Mouse (Mus musculus) brown adipose tissue, adult 24 weeks (tissue): ENCODE measurements around the gene Egflam. TPM values are rescaled to one million over a fixed set of nuclear protein-coding genes. Genes with fewer than 3 reads are reported as not detected.

Experiments
- H3K27ac ChIP-seq: fragments of 200-500 bp; replicated peaks from 2 replicates; pipeline ENCODE4 v1.5.1; 2012; ENCODE audit warnings: low read depth, mild to moderate bottlenecking, low read length
- H3K4me1 ChIP-seq: fragments of 200-500 bp; 2 replicates; pipeline ENCODE4 v1.6.1; 2012; ENCODE audit warnings: low read length, mixed read lengths; ENCODE audit not compliant: control insufficient read depth, insufficient read depth, insufficient read length
- H3K4me3 ChIP-seq: fragments of 200-500 bp; 2 replicates; pipeline ENCODE4 v1.5.1; 2012; ENCODE audit warnings: low read depth, mild to moderate bottlenecking, low read length, moderate library complexity; ENCODE audit not compliant: insufficient read depth
- polyA plus RNA-seq: library from polyadenylated mRNA; stranded (reverse); fragments of >200 nt; gene quantifications from 2 replicates; pipeline ENCODE4 v1.2.4, GENCODE M21; 2012; ENCODE audit not compliant: missing spikeins, insufficient read depth, insufficient read length

Egflam gene
- polyA plus RNA-seq, 1 experiment, result 1.4 TPM

- Histone ChIP-seq H3K4me3 (no peak overlapping the region), H3K4me1 (peaks cover 2% of the 10 kb centered on the region; the same call in 1 of the 2 replicates), H3K27ac (no peak overlapping the region)
These were observed 182.3 kb downstream of the Egflam start for GRCm38 (mm10) chr15:7215845-7216244.

- H3K4me1 ChIP-seq, result peaks cover 2% of the 10 kb centered on the region; the same call in 1 of the 2 replicates
- H3K27ac ChIP-seq, result no peak overlapping the region
- H3K4me3 ChIP-seq, result no peak overlapping the region
These were observed 184.5 kb downstream of the Egflam start for GRCm38 (mm10) chr15:7213683-7214082.

GRCm38 (mm10) chr15:7208180-7208579 lies 190.0 kb downstream of the Egflam start:
- no peak overlapping the region for H3K4me3 ChIP-seq
- H3K27ac ChIP-seq, result no peak overlapping the region
- H3K4me1 ChIP-seq, result peaks cover 15% of the 10 kb centered on the region

- no peak overlapping the region for H3K27ac ChIP-seq
- peaks cover 17% of the 10 kb centered on the region for H3K4me1 ChIP-seq
- H3K4me3 ChIP-seq, result no peak overlapping the region
These were observed 190.9 kb downstream of the Egflam start for GRCm38 (mm10) chr15:7207292-7207691.

- Histone ChIP-seq H3K27ac (no peak overlapping the region), H3K4me3 (no peak overlapping the region)
These were observed 192.1 kb downstream of the Egflam start for GRCm38 (mm10) chr15:7206110-7206509.

GRCm38 (mm10) chr15:7204917-7205316 lies 193.3 kb downstream of the Egflam start:
- no peak overlapping the region for H3K27ac ChIP-seq
- peaks cover 24% of the 10 kb centered on the region for H3K4me1 ChIP-seq
- H3K4me3 ChIP-seq, result no peak overlapping the region

More at GRCm38 (mm10) chr15:7206110-7206509, 192.1 kb downstream of the Egflam start:
- H3K4me1 ChIP-seq, result peaks cover 22% of the 10 kb centered on the region

GRCm38 (mm10) chr15:7203606-7204330 lies 194.4 kb downstream of the Egflam start:
- Histone ChIP-seq H3K4me3 (0 out of 2 replicates have a peak overlapping the region, but pooled peaks have one; percentile 4), H3K4me1 (peaks cover 26% of the 10 kb centered on the region), H3K27ac (peak overlapping the region; percentile 86)

GRCm38 (mm10) chr15:7202981-7203380 lies 195.2 kb downstream of the Egflam start:
- peaks cover 27% of the 10 kb centered on the region for H3K4me1 ChIP-seq
- peak overlapping the region; percentile 86 for H3K27ac ChIP-seq
- no peak overlapping the region for H3K4me3 ChIP-seq

- H3K27ac ChIP-seq, result peak overlapping the region; percentile 83
- H3K4me1 ChIP-seq, result peaks cover 27% of the 10 kb centered on the region
- H3K4me3 ChIP-seq, result no peak overlapping the region
These were observed 196.5 kb downstream of the Egflam start for GRCm38 (mm10) chr15:7201421-7202380.

- Histone ChIP-seq H3K4me3 (no peak overlapping the region), H3K27ac (no peak overlapping the region), H3K4me1 (peaks cover 27% of the 10 kb centered on the region)
These were observed 197.9 kb downstream of the Egflam start for GRCm38 (mm10) chr15:7200286-7200685.

- H3K27ac ChIP-seq, result no peak overlapping the region
- peaks cover 16% of the 10 kb centered on the region for H3K4me1 ChIP-seq
These were observed 199.4 kb downstream of the Egflam start for GRCm38 (mm10) chr15:7198816-7199215.

GRCm38 (mm10) chr15:7197652-7198445 lies 200.3 kb downstream of the Egflam start:
- H3K4me3 ChIP-seq, result no peak overlapping the region
- no peak overlapping the region for H3K27ac ChIP-seq
- H3K4me1 ChIP-seq, result peaks cover 9% of the 10 kb centered on the region

More at GRCm38 (mm10) chr15:7198816-7199215, 199.4 kb downstream of the Egflam start:
- H3K4me3 ChIP-seq, result no peak overlapping the region

GRCm38 (mm10) chr15:7194748-7195221 lies 203.4 kb downstream of the Egflam start:
- H3K4me3 ChIP-seq, result no peak overlapping the region
- H3K4me1 ChIP-seq, result 0 out of 2 replicates have a peak, but pooled peaks cover 3% of the 10 kb centered on the region
- H3K27ac ChIP-seq, result no peak overlapping the region

GRCm38 (mm10) chr15:7194147-7194720 lies 204.0 kb downstream of the Egflam start:
- Histone ChIP-seq H3K27ac (no peak overlapping the region), H3K4me1 (0 out of 2 replicates have a peak, but pooled peaks cover 3% of the 10 kb centered on the region), H3K4me3 (no peak overlapping the region)
